Mouse (Mus musculus): Measurements from ENCODE around the gene Tbc1d4.

GRCm38 (mm10) chr14:101656307-101656706, 47.3 kb upstream of the Tbc1d4 start:
- no peak for TF ChIP-seq POLR2A (IDR thresholded peaks at IDR 0.05; ENCODE audit: extremely low read depth, insufficient read depth, low read length)
- TF ChIP-seq CTCF (IDR thresholded peaks at IDR 0.05; ENCODE audit: low read depth, low read length), result no peak
